24 mouse cellular contexts compared by ENCODE assay signal in the genomic region with DNA sequence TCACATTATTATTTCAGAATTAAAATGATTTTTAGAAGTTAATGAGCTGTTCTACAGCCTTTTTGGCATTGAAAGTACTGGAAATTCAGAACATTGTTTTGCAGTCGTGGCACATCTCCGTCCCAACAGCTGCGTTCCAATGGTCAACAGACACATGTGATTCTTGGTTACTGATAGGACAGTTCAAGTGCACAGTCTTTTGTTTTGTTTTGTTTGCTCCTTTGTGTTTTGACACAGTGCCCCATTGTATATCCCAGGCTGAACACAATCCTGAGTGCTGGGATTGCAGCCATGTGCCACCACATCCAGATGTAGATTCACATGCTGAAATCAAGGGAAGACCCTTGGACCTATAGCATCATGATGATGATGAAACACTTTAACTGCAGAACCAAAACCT.
A peak's percentile ranks its signal among the peaks of the same experiment; 100 is the strongest.
DNase-seq lines count a peak whose midpoint lies in the region; TF ChIP-seq lines count a peak whose summit lies in the region.
"Had no signal": no experiment of that assay in that cellular context is flagged by ENCODE, and none has a peak within 500 bp of the region (broad histone marks: within the 10 kb centered on the region; RNA-seq: fewer than 3 reads in every experiment).

No protein-coding gene starts in this region.

- intact Hi-C loops in left cerebral cortex, adult 2 months (cut with DNase I) = no loop called here
- intact Hi-C loops in left cerebral cortex, postnatal 14 days (cut with DNase I) = no loop called here

- peak; percentile 5 for DNase-seq in cerebellum, adult 11-12 months
- no peak for DNase-seq in cerebellum, postnatal 10 days
- peak; percentile 52 for DNase-seq in layer of hippocampus, adult 11-12 months (ENCODE audit: low spot score)
- no peak for DNase-seq in layer of hippocampus, postnatal 36 days
- no peak for DNase-seq in left cerebral cortex, adult 2 months (ENCODE audit: extremely low spot score in 1 of 2, low spot score in 2 of 2)
- no peak for DNase-seq in left cerebral cortex, postnatal 14 days (ENCODE audit: low spot score in 2 of 2)
- DNase-seq in telencephalon, adult 2 months (ENCODE audit: low read depth, low spot score) = peak; percentile 71
- DNase-seq: adrenal gland, adult 8-10 months; gastrocnemius, postnatal 14 days; heart, postnatal 14 days; kidney, adult 11 months; kidney, postnatal 14 days; left cerebral cortex, postnatal 4 days; liver, postnatal 0 days; lung, postnatal 36 days; right cerebral cortex, postnatal 25 days; thymus, postnatal 14 days had no signal

- no peak overlapping the region for H3K4me3 ChIP-seq in left cerebral cortex, adult 2 months
- H3K4me3 ChIP-seq: embryonic facial prominence, embryonic 13.5 days; forebrain, embryonic 10.5 days; forebrain, embryonic 15.5 days; hindbrain, embryonic 10.5 days; hindbrain, embryonic 15.5 days; liver, embryonic 12.5 days; stomach, embryonic 15.5 days had no signal

- TF ChIP-seq CTCF in left cerebral cortex, adult 2 months (IDR thresholded peaks at IDR 0.05) = no peak

- peak overlapping the region; percentile 36; the same call in 1 of the 2 replicates for H3K27ac ChIP-seq in left cerebral cortex, adult 2 months
- H3K27ac ChIP-seq: embryonic facial prominence, embryonic 13.5 days; forebrain, embryonic 10.5 days; forebrain, embryonic 15.5 days; hindbrain, embryonic 10.5 days; hindbrain, embryonic 15.5 days; liver, embryonic 12.5 days; stomach, embryonic 15.5 days had no signal

Comparison
In these comparisons a context has a peak if more than half of its experiments do, and no peak if none do; other contexts are left out.
1. DNase-seq: peak in cerebellum, adult 11-12 months (single experiment), layer of hippocampus, adult 11-12 months (single experiment) and telencephalon, adult 2 months (single experiment); none in cerebellum, postnatal 10 days (0 of 2), layer of hippocampus, postnatal 36 days (0 of 2), left cerebral cortex, adult 2 months (0 of 2) and left cerebral cortex, postnatal 14 days (0 of 2).